Mouse (Mus musculus): ENCODE results near the gene Chil3.
"Not testable (repeated sequence)": the region's sequence is repeated elsewhere in the genome, so short reads cannot be mapped to it uniquely, and the experiment has no call there.

The Chil3 gene

DNA sequence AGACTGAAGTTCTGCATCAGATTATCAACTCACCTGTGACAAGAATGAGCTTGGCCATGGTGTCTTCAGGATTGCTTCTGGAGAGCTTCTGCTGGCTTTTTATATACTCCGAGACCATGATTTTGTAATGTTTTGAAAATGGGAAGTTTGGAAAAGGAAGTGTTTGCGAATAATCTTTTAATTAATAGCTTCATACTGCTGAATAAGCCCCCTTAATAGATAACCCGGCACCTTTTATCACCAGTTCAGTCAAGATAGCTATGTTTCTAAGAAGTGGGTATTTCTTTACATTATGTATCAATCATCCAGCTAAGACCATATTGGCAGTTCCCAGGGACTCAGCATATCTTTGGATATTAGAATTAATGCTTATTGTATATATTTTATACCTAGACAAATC lies at the start of gene Chil3:
Gene Chil3, minus strand, starts transcription at position 101 of the 400 bp plus-strand sequence.
- no peak for DNase-seq (ENCODE audit: low spot score in 2 of 2)

DNA sequence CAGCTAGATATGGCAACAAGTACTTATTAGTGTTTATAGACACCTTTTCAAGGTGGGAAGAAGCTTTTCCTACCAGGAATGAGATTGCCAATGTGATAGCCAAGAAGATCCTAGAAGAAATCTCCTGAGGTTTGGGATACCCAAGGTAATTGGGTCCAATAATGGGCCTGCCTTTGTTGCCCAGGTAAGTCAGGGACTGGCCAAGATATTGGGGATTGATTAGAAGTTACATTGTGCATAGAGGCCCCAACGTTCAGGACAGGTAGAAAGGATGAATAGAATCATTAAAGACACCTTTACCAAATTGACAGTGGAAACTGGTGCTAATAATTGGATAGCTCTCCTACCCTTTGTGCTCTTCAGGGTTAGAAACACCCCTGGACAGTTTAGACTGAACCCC lies 30.7 kb upstream of the Chil3 start:
- not testable (repeated sequence) for DNase-seq (ENCODE audit: low spot score in 2 of 2)

DNA sequence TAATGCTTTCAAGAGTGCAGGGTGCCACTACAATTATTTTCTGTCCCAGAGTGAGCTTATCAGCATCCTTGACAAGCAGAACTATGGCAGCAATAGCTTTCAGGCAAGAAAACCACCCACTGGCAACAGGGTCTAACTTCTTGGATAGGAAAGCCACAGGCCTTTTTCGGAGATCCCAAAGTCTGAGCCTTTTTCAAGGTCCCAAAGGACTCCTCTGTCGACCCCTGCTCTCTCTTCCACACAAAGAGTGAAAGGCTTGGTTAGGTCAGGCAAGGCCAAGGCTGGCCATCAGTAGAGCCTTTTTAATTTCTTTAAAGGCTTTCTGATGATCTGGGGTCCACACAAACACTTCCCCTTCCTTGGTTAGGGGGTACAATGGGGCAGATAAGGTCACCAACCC lies 29.9 kb upstream of the Chil3 start:
- DNase-seq (ENCODE audit: low spot score in 2 of 2): not testable (repeated sequence)

DNA sequence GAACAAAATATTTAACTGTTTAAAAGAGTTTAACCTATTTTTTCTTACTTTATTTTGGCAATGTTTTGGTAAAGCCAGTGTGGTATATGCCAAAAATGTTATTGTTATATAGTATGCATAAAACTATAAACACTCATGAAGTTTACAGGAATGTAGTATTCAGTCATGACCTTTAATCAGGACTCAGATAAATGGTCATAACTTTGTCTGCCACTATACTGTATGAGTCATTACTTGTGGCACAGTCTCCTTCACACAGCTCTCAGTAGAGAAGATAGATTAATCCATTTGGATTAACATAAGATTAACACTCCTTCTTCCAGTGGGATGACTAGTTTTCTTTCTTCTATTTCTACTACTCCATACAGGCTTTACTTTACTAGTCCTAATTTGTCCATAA lies 28.9 kb upstream of the Chil3 start:
- DNase-seq (ENCODE audit: low spot score in 2 of 2): no peak

DNA sequence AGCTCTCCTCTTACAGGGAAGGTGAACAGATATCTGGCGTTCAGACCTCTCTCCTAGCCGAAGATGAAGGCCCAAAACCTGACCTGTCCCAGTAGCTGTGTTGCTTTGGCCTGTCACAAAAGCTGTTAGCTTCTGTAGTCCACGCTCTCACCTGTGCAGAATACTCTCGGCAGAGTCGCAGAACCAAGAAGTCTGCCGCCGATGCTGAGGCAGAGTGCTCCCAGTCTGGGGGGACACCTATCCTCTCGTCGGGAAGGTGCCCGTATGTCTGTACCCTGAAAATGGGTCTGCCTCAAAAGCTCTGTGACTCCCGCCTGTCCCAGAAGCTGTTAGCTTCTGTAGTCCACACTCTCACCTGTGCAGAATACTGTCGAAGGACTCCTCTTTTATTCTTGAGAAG lies 28.1 kb upstream of the Chil3 start:
- DNase-seq (ENCODE audit: low spot score in 2 of 2): no peak

DNA sequence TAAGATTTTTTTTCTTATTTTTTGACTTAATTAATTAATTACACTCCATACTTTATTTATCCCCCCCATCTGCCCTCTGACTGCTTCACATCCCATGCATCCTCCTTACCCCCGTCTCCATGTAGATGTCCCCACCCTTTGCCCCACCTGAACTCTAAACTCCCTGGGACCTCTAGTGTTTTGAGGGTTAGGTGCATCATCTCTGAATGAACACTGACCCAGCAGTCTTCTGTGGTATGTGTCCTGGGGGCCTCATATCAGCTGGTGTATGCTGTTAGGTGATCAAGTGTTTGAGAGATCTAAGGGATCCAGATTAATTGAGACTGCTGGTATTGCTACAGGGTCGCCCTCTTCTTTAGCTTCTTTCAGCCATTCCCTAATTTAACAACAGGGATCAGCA lies 20.6 kb upstream of the Chil3 start:
- DNase-seq (ENCODE audit: low spot score in 2 of 2): no peak

DNA sequence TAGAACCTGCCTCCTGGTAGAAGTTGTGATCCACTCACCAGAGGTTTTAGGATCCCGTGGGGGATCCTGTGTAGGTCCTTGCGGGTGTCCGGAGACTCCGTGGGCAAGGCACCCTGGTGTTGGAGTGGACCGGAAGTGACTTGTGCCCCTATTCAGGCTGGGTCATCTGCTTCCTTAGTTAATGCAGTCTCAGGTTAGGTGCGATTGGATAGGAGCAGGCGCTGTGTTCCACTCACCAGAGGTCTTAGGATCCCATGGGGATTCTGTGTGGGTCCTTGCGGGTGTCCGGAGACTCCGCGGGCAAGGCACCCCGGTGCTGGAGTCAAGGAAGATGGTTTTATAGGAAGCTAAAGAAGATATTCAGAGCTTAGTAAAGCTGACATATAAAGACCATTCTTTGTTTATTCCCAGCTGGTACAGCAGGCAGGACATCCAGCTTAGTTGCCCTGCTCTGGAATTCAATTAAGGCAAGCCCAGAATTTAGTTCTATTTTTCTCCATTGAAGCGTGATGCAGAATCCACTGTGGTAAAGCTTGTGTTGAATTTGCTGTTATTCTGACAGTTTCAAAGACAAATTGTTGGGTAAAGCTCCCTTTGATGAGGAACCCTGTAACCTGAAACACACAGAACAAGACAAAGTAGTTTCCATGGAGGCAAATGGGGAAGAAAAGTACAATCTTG lies 10.3 kb upstream of the Chil3 start:
- no peak for DNase-seq (ENCODE audit: low spot score in 2 of 2)

DNA sequence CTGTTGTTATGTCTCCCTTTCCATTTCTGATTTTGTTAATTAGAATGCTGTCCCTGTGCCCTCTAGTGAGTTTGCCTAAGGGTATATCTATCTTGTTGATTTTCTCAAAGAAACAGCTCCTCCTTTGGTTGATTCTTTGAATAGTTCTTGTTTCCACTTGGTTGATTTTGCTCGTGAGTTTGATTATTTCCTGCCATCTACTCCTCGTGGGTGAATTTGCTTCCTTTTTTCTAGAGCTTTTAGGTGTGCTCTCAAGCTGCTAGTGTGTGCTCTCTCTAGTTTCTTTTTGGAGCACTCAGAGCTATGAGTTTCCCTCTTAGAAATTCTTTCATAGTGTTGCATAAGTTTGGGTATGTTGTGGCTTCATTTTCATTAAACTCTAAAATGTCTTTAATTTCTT lies 7.6 kb upstream of the Chil3 start:
- DNase-seq (ENCODE audit: low spot score in 2 of 2): not testable (repeated sequence)

DNA sequence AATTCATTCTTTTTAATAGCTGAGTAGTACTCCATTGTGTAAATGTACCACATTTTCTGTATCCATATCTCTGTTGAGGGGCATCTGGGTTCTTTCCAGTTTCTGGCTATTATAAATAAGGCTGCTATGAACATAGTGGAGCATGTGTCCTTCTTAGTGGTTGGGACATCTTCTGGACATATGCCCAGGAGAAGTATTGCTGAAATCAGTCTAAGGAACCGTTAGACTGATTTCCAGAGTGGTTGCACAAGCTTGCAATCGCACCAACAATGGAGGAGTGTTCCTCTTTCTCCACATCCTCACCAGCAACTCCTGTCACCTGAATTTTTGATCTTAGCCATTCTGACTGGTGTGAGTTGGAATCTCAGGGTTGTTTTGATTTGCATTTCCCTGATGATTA lies 5.1 kb upstream of the Chil3 start:
- not testable (repeated sequence) for DNase-seq (ENCODE audit: low spot score in 2 of 2)

DNA sequence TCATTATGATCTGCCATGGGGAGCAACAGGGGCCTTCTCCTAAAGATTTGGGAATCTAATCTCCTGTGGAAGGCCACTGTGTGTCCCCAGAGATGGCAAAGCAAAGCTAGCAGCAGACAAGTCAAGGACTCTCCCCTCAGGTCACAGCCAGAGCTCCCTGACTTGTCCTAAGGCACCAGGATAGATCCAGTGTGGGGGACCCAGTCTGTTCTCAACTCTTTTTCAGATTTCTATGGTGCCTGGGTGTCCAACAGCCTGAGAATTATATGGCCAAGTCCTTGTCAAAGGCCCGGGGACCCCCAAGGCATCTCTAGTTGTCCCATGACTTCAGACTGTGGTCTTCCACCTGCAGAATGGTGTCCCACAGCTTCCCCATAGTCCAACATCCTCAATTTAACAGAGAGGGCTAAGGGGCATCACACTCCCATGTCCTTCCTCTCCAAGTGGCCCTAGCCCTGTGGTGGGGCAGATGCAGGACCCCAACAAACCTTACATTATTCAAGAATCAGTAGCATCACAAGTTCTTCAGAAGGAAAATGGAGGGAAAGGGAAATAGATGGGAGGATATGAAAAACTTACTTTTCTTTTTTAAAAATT lies 3.9 kb upstream of the Chil3 start:
- DNase-seq (ENCODE audit: low spot score in 2 of 2): no peak

DNA sequence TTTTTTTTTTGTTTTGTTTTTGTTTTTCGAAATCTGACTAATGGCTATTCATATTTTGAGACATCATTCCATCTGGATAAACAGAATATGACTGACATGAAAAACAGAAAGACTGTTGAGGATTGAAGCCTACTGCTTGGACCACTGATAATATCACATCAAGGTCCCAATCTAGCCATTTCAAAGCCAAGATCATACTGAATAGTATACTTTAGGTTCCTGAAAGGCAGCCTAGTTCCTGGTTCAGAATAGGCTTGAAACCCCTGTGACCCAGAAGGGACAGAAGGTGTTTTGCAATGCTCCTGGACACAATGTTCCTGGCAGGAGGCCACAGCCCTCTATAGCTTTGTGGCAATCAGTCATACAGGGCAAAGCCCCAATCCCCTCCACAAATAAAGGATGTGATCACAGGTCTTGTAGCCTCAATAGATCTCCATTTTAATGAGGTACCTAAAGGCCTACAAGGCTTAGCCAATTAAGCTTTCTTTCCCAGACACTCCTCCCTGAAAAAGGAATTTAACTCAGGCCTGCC lies 3.2 kb upstream of the Chil3 start:
- no peak for DNase-seq (ENCODE audit: low spot score in 2 of 2)

DNA sequence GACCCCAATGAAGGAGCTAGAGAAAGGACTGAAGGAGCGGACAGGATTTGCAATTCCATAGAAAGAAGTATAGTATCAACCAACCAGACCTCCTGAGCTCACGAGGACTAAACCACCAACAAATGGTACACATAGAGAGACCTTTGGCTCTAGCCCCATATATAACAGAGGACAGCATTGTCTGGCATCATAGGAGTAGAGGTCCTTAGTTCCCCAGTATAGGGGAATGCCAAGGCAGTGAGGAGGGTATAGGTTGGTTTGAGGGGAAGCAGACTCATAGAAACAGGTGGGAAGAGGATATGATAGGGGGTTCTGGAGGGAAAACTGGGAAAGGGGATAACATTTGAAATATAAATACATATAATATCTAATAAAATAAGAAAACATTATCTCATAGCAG lies 13.0 kb downstream of the Chil3 start:
- DNase-seq (ENCODE audit: low spot score in 2 of 2): no peak

DNA sequence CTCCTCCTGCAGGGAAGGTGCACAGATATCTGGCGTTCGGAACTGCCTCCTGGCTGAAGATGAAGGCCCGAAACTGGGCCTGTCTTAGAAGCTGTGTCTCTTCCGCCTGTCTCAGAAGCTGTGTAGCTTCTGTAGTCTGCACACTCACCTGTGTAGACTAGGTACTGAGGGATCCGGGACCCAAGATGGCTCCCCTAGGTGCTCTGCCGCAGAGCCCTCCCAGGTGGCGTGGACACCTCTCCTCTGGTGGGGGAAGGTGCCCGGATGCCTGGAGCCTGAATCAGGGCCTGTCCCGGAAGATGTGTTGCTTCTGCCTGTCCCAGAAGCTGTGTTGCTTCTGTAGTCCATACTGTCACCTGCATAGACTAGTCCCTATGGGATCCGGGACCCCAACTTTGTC lies 23.3 kb downstream of the Chil3 start:
- DNase-seq (ENCODE audit: low spot score in 2 of 2): no peak

DNA sequence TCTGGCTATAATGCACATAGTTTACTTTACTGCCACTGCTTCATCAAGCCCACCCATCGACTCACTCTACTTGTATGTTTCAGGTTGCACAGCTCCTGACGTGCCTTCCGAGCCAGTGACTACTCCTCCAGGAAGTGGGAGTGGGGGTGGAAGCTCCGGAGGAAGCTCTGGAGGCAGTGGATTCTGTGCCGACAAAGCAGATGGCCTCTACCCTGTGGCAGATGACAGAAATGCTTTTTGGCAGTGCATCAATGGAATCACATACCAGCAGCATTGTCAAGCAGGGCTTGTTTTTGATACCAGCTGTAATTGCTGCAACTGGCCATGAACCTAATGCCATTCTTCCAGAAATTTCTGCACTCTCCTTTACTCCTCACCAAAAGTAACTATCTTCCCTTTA lies 35.7 kb downstream of the Chil3 start:
- DNase-seq (ENCODE audit: low spot score in 2 of 2): no peak

DNA sequence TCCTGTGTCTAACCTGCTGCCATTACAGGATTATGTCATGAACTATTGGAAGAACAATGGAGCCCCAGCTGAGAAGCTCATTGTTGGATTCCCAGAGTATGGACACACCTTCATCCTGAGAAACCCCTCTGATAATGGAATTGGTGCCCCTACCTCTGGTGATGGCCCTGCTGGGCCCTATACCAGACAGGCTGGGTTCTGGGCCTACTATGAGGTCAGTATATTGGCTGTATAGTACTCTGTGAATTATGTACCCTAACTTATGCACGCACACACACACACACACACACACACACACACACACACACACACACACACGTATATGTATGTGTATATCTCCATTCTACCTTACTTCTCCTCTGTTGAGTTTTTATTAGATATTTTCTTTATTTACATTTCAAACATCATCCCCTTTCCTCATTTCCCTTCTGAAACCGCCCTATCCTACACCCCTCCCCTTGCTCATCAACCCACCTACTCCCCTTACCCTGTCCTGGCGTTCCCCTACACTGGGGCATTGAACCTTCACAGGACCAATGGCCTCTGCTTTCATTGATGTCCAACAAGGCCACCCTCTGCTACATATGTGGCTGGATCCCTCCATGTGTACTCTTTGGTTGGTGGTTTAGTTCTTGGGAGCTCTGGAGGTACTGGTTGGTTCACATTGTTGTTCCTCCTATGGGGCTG lies 38.4 kb downstream of the Chil3 start:
- no peak for DNase-seq (ENCODE audit: low spot score in 2 of 2)

DNA sequence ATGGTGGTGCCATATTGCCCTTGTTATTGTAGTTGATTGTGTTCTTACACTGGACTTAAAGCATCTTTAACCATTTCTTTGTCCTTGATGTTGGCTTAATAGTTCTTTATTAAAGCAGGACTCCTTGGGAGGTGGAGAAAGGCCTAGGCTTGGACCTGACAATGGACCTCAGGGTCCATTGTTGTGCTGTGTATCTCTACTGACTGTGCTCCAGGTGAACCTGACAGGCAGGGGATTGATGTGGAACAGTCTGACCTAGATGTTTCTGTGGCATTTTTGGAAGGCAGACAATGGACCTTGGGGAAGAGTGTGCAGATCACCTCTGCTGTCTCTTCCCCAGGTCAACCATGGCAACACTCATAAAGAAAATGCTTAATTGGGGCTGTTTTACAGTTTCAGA lies 40.4 kb downstream of the Chil3 start:
- no peak for DNase-seq (ENCODE audit: low spot score in 2 of 2)

DNA sequence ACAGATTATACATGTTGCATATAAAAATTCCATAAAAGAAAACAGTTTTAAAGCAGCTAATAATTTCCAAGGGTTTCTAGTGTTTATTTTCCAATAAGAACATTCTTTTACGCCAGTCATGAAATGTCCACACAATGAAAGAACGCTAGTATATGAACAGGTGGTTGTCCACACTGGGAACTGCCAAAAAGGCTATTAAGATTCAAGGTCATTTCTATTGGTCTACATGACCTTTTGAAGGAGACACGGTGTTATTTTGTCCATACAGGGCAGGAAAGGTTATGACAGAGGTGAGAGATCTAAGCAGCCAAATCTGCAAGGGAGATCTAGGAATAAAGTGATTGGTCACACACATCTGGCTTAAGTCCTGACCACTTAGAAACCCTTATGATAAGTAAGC lies 54.4 kb downstream of the Chil3 start, which contains the start of gene Chia1:
Gene Chia1, plus strand, starts transcription at position 301 of the 400 bp plus-strand sequence.
- no peak for DNase-seq (ENCODE audit: low spot score in 2 of 2)
